Mouse (Mus musculus) central nervous system, embryonic 18 days (tissue): ENCODE results near the gene Gnl3l. TPM values are rescaled to one million over a fixed set of nuclear protein-coding genes. Genes with fewer than 3 reads are reported as not detected.

Source experiments
- polyA plus RNA-seq: library from polyadenylated mRNA; depleted of rRNA; stranded (reverse); fragments of >200 nt; gene quantifications from 2 replicates; pipeline ENCODE4 v1.2.3, GENCODE M21; 2012; rRNA removed

Gene Gnl3l
- polyA plus RNA-seq = 74.6 and 74.9 TPM in 2 replicates

GRCm38 (mm10) chrX:151016938-151017877, at the start of gene Gnl3l:
Gene Gnl3l, minus strand, starts transcription at chrX:151017322.

GRCm38 (mm10) chrX:151045850-151046249, 28.7 kb upstream of the Gnl3l start, which contains the start of gene Fgd1:
Gene Fgd1, plus strand, starts transcription at chrX:151046150.

Other genes starting within 250 kb of the Gnl3l start
- gene Maged2, start 203.0 kb downstream of the Gnl3l start, polyA plus RNA-seq = 209 and 255 TPM in 2 replicates
- 32.5 and 35.1 TPM in 2 replicates for gene Fgd1, start 28.8 kb upstream of the Gnl3l start, polyA plus RNA-seq
- 38.4 and 41.5 TPM in 2 replicates for gene Tsr2, start 79.2 kb upstream of the Gnl3l start, polyA plus RNA-seq
- 19.3 TPM in 2 replicates for gene Wnk3, start 180.8 kb upstream of the Gnl3l start, polyA plus RNA-seq